Mouse (Mus musculus) erythroblast, embryonic 14.5 days (primary cell): Measurements from ENCODE around the gene Hrk. TPM values are rescaled to one million over a fixed set of nuclear protein-coding genes. Genes with fewer than 3 reads are reported as not detected.

Source experiments
- H3K27me3 ChIP-seq: 2 replicates; pipeline ENCODE4 v1.6.1; 2012; ENCODE audit warnings: inconsistent platforms; ENCODE audit not compliant: control insufficient read depth
- H3K36me3 ChIP-seq: 2 replicates; pipeline ENCODE4 v1.6.1; 2012; ENCODE audit warnings: mild to moderate bottlenecking, inconsistent platforms; ENCODE audit not compliant: control insufficient read depth
- H3K4me1 ChIP-seq: 2 replicates; pipeline ENCODE4 v1.6.1; 2012; ENCODE audit warnings: inconsistent platforms; ENCODE audit not compliant: control insufficient read depth
- H3K4me3 ChIP-seq: replicated peaks from 2 replicates; pipeline ENCODE3; 2012; ENCODE audit warnings: moderate library complexity, mild to moderate bottlenecking, inconsistent platforms
- H3K9me3 ChIP-seq: 2 replicates; pipeline ENCODE4 v1.6.1; 2012; ENCODE audit warnings: low read length, inconsistent platforms, mixed read lengths; ENCODE audit not compliant: control insufficient read depth
- GATA1 ChIP-seq: IDR thresholded peaks from 2 replicates; pipeline ENCODE4 v1.6.1; 2012; ENCODE audit warnings: low read length, inconsistent platforms, mixed read lengths
- TAL1 ChIP-seq: IDR thresholded peaks from 3 replicates; pipeline ENCODE4 v1.6.1; 2012; ENCODE audit warnings: low read length, inconsistent platforms, mixed read lengths
- polyA plus RNA-seq: library from polyadenylated mRNA; stranded (reverse); fragments of >175 nt; gene quantifications from 2 replicates; pipeline ENCODE4 v1.2.3, GENCODE M21; 2012

Hrk gene
- polyA plus RNA-seq, 1 experiment: not detected

- H3K4me3 ChIP-seq: no peak overlapping the region
- H3K36me3 ChIP-seq: peaks cover 65% of the 10 kb centered on the region
- H3K4me1 ChIP-seq: no peaks in the 10 kb centered on the region
- H3K9me3 ChIP-seq: no peaks in the 10 kb centered on the region
- H3K27me3 ChIP-seq: no peaks in the 10 kb centered on the region
- TF ChIP-seq GATA1 (no peak), TAL1 (no peak)
These were observed 24.8 kb upstream of the Hrk start for GRCm38 (mm10) chr5:118139630-118140029.

- peaks cover 67% of the 10 kb centered on the region for H3K36me3 ChIP-seq
These were observed 22.0 kb upstream of the Hrk start for GRCm38 (mm10) chr5:118142471-118142870.

GRCm38 (mm10) chr5:118143211-118144026 lies 21.0 kb upstream of the Hrk start:
- no peaks in the 10 kb centered on the region for H3K9me3 ChIP-seq
- H3K4me1 ChIP-seq: no peaks in the 10 kb centered on the region
- TF ChIP-seq GATA1 (no peak), TAL1 (no peak)
- H3K36me3 ChIP-seq: peaks cover 61% of the 10 kb centered on the region
- no peak overlapping the region for H3K4me3 ChIP-seq
- no peaks in the 10 kb centered on the region for H3K27me3 ChIP-seq

More at GRCm38 (mm10) chr5:118142471-118142870, 22.0 kb upstream of the Hrk start:
- Histone ChIP-seq H3K9me3 (no peaks in the 10 kb centered on the region), H3K4me3 (no peak overlapping the region), H3K4me1 (no peaks in the 10 kb centered on the region), H3K27me3 (no peaks in the 10 kb centered on the region)
- TF ChIP-seq GATA1: no peak

GRCm38 (mm10) chr5:118144327-118144726 lies 20.1 kb upstream of the Hrk start:
- TF ChIP-seq TAL1 (no peak), GATA1 (no peak)
- Histone ChIP-seq H3K27me3 (no peaks in the 10 kb centered on the region), H3K9me3 (no peaks in the 10 kb centered on the region), H3K4me3 (no peak overlapping the region), H3K4me1 (no peaks in the 10 kb centered on the region), H3K36me3 (peaks cover 55% of the 10 kb centered on the region)

DNA sequence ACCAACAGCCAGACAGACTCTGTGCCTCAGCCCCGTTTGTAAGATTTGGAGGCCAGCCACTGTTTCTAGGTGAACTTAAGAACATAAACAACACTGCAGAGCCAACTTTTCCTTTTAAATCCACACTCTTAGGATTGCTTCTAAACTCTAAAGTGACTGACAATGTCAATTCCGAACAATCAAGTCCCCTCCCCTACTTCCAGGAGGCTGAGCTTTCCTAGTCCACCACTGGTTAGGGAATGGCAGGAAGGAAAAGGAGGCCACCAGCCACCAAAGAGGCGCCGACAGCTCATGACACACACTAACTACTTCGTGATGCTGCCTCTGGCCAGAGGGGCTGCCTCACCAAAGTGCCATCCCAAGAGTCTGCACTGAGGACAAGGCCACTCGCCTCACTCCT lies 19.7 kb upstream of the Hrk start:
- peaks cover 56% of the 10 kb centered on the region for H3K36me3 ChIP-seq

DNA sequence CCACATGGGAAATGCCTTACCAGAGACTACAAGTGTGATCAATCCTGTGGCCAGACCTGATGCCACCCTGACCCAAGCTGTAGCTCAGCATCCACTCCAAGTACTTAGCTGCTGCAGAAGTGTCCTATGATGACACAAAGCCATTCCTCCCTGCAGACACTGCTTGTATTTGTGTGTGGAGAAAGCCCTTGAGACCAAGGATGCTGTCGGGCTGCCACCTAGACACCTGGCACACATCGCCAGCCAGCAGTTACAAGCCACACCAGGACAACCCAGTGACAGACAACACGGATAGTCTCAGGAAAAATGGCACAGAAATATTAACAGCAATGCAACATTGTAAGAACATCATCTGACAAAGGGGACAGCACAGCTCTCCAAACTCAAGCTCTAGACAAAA lies 19.0 kb upstream of the Hrk start:
- Histone ChIP-seq H3K36me3 (peaks cover 54% of the 10 kb centered on the region), H3K4me1 (no peaks in the 10 kb centered on the region), H3K9me3 (no peaks in the 10 kb centered on the region), H3K4me3 (no peak overlapping the region), H3K27me3 (no peaks in the 10 kb centered on the region)
- TF ChIP-seq TAL1: no peak

More for the DNA sequence above, 19.7 kb upstream of the Hrk start:
- no peaks in the 10 kb centered on the region for H3K27me3 ChIP-seq
- H3K4me3 ChIP-seq: no peak overlapping the region
- H3K4me1 ChIP-seq: no peaks in the 10 kb centered on the region
- TF ChIP-seq TAL1 (no peak), GATA1 (no peak)
- H3K9me3 ChIP-seq: no peaks in the 10 kb centered on the region

GRCm38 (mm10) chr5:118145999-118146679 lies 18.3 kb upstream of the Hrk start:
- Histone ChIP-seq H3K36me3 (peaks cover 51% of the 10 kb centered on the region), H3K9me3 (no peaks in the 10 kb centered on the region), H3K27me3 (no peaks in the 10 kb centered on the region), H3K4me3 (no peak overlapping the region), H3K4me1 (no peaks in the 10 kb centered on the region)
- TF ChIP-seq TAL1: no peak
- no peak for TF ChIP-seq GATA1

- no peak overlapping the region for H3K4me3 ChIP-seq
- no peaks in the 10 kb centered on the region for H3K4me1 ChIP-seq
- no peaks in the 10 kb centered on the region for H3K27me3 ChIP-seq
- TF ChIP-seq GATA1 (no peak), TAL1 (no peak)
- peaks cover 47% of the 10 kb centered on the region for H3K36me3 ChIP-seq
- no peaks in the 10 kb centered on the region for H3K9me3 ChIP-seq
These were observed 17.2 kb upstream of the Hrk start for GRCm38 (mm10) chr5:118147264-118147663.

DNA sequence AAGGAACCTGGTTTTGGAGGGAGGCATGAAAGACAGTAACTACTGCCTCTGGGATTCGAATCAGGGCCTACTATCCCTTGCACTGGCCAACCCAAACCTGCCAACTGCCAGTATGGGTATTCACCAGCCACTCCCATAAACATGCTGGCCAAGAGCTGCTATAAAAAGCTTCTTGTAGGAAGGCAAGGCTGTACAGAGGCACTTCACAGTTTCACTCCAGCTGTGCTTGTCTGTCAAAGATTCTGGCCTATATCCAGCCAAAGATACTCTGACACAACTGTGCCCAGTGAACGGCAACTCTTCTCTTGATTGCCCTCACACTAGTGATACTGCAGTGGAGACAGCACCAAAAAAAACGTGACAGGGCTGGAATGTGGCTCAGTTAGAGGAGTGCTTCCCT lies 14.7 kb upstream of the Hrk start:
- no peaks in the 10 kb centered on the region for H3K27me3 ChIP-seq
- no peaks in the 10 kb centered on the region for H3K9me3 ChIP-seq
- H3K36me3 ChIP-seq: peaks cover 46% of the 10 kb centered on the region
- H3K4me1 ChIP-seq: peaks cover 14% of the 10 kb centered on the region
- TF ChIP-seq GATA1 (no peak), TAL1 (no peak)
- no peak overlapping the region for H3K4me3 ChIP-seq
